ENCODE assay signal across 14 mouse cellular contexts in the genomic region with DNA sequence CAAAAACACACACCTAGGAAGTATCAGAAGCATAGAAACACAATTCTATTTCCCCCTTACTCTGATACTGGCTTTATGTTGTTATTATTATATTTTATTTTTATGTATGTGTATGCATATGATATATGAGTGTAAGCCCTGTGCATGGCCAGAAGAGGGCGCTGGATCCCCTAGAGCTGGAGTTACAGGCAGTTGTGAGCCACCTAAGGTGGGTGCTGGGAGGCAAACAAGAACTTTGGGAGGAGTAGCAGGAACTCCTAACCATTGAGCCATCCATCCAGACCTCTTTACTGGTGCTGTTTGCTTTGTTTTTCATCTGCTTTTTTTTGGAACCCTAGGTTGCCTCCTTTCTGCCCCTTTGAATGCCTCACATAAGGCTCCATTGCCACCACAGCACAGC. TPM values are rescaled to one million over a fixed set of nuclear protein-coding genes. Genes with fewer than 3 reads are reported as not detected.
A peak's percentile ranks its signal among the peaks of the same experiment; 100 is the strongest.
DNase-seq lines count a peak whose midpoint lies in the region; ATAC-seq and TF ChIP-seq lines count a peak whose summit lies in the region.
"Had no signal": no experiment of that assay in that cellular context is flagged by ENCODE, and none has a peak within 500 bp of the region (broad histone marks: within the 10 kb centered on the region; RNA-seq: fewer than 3 reads in every experiment).

No protein-coding gene starts in this region.

- TF ChIP-seq EP300 in liver, embryonic 14.5 days (IDR thresholded peaks at IDR 0.05; ENCODE audit: low read depth), result no peak
- no peak for TF ChIP-seq EP300 in stomach, postnatal 0 days (optimal IDR thresholded peaks at IDR 0.05)

- 32% methylated on average over 1 of the region's 1 CpGs for WGBS in heart, embryonic 13.5 days
- WGBS in liver, embryonic 14.5 days (ENCODE audit: insufficient replicate concordance), result 25% methylated on average over 1 of the region's 1 CpGs
- WGBS in thymus, adult 2 months, result 58% methylated on average over 1 of the region's 1 CpGs
- 32% methylated on average over 1 of the region's 1 CpGs for WGBS in stomach, postnatal 0 days
- 41% methylated on average over 1 of the region's 1 CpGs for WGBS in forebrain, embryonic 11.5 days

- H3K4me3 ChIP-seq in heart, embryonic 13.5 days, result no peak overlapping the region
- no peak overlapping the region for H3K4me3 ChIP-seq in liver, embryonic 14.5 days (ENCODE audit: insufficient read depth in 1 of 2, low read depth in 2 of 2, low read length in 2 of 2)
- no peak overlapping the region for H3K4me3 ChIP-seq in thymus, adult 2 months (ENCODE audit: control insufficient read depth, insufficient read depth, low read length)
- no peak overlapping the region for H3K4me3 ChIP-seq in stomach, postnatal 0 days (ENCODE audit: low read depth, low read length)
- no peak overlapping the region for H3K4me3 ChIP-seq in forebrain, embryonic 11.5 days (ENCODE audit: low read depth, low read length)
- H3K4me3 ChIP-seq: embryonic facial prominence, embryonic 12.5 days had no signal

- H3K27me3 ChIP-seq in heart, embryonic 13.5 days (replicated peaks), result no peaks in the 10 kb centered on the region
- no peaks in the 10 kb centered on the region for H3K27me3 ChIP-seq in liver, embryonic 14.5 days (ENCODE audit: control insufficient read depth, insufficient read depth, low read length)
- H3K27me3 ChIP-seq in thymus, adult 2 months (ENCODE audit: control insufficient read depth, insufficient read depth, low read length), result no peaks in the 10 kb centered on the region
- no peaks in the 10 kb centered on the region for H3K27me3 ChIP-seq in stomach, postnatal 0 days (ENCODE audit: control insufficient read depth, insufficient read depth, low read length)
- H3K27me3 ChIP-seq in forebrain, embryonic 11.5 days (ENCODE audit: control insufficient read depth, insufficient read depth, low read length), result no peaks in the 10 kb centered on the region
- H3K27me3 ChIP-seq: embryonic facial prominence, embryonic 12.5 days had no signal

- DNase-seq in heart, adult 8-10 months (ENCODE audit: low spot score), result no peak
- no peak for DNase-seq in liver, embryonic 14.5 days (ENCODE audit: low read depth in 3 of 3, low spot score in 3 of 3)
- no peak for DNase-seq in liver
- DNase-seq in thymus, postnatal 0 days (ENCODE audit: low spot score), result peak; percentile 11
- no peak for DNase-seq in thymus, adult 2 months
- no peak for DNase-seq in stomach, postnatal 0 days (ENCODE audit: low spot score)
- DNase-seq in forebrain, embryonic 11.5 days (ENCODE audit: low spot score), result no peak
- DNase-seq: adrenal gland, postnatal 25 days; cerebellum, adult 8-10 months; gastrocnemius, postnatal 25 days; layer of hippocampus, postnatal 36 days; right cerebral cortex, adult 18-20 months had no signal

- H3K4me1 ChIP-seq in heart, embryonic 13.5 days, result peaks cover 82% of the 10 kb centered on the region
- peaks cover 0 to 7% of the 10 kb centered on the region in 2 experiments; a peak in 1 of 4 replicates for H3K4me1 ChIP-seq in liver, embryonic 14.5 days (replicated peaks; ENCODE audit: control insufficient read depth in 2 of 2, insufficient read depth in 2 of 2, low read length in 1 of 2)
- H3K4me1 ChIP-seq in thymus, adult 2 months (replicated peaks; ENCODE audit: control insufficient read depth, insufficient read depth, low read length), result peaks cover 10% of the 10 kb centered on the region
- H3K4me1 ChIP-seq in stomach, postnatal 0 days (replicated peaks; ENCODE audit: control insufficient read depth, insufficient read depth), result peaks cover 3% of the 10 kb centered on the region; the same call in 1 of the 2 replicates
- H3K4me1 ChIP-seq in forebrain, embryonic 11.5 days (replicated peaks; ENCODE audit: control insufficient read depth, insufficient read depth, low read length), result peaks cover 2% of the 10 kb centered on the region; the same call in 1 of the 2 replicates

- TF ChIP-seq CTCF in liver, embryonic 14.5 days (IDR thresholded peaks at IDR 0.05; ENCODE audit: low read depth), result peak; percentile 57
- TF ChIP-seq CTCF in thymus, adult 2 months (IDR thresholded peaks at IDR 0.05; ENCODE audit: borderline replicate concordance, control insufficient read depth, extremely low read depth, insufficient read depth, low read length, poor library complexity), result no peak
- TF ChIP-seq CTCF in stomach, postnatal 0 days (IDR thresholded peaks at IDR 0.05; ENCODE audit: low read depth), result peak; percentile 53

- no peaks in the 10 kb centered on the region for H3K36me3 ChIP-seq in heart, embryonic 13.5 days
- H3K36me3 ChIP-seq in liver, embryonic 14.5 days (replicated peaks; ENCODE audit: control insufficient read depth, insufficient read depth, low read depth), result no peaks in the 10 kb centered on the region
- H3K36me3 ChIP-seq in thymus, adult 2 months (ENCODE audit: control insufficient read depth, insufficient read depth, low read length), result no peaks in the 10 kb centered on the region
- no peaks in the 10 kb centered on the region for H3K36me3 ChIP-seq in stomach, postnatal 0 days (ENCODE audit: control insufficient read depth, insufficient read depth, low read length)
- no peaks in the 10 kb centered on the region for H3K36me3 ChIP-seq in forebrain, embryonic 11.5 days (ENCODE audit: control insufficient read depth, insufficient read depth, low read length)
- H3K36me3 ChIP-seq: embryonic facial prominence, embryonic 12.5 days had no signal

- peak overlapping the region; percentile 55; the same call in 1 of the 2 replicates for H3K27ac ChIP-seq in heart, embryonic 13.5 days (replicated peaks)
- no peak overlapping the region for H3K27ac ChIP-seq in liver, embryonic 14.5 days
- H3K27ac ChIP-seq in thymus, adult 2 months (ENCODE audit: control insufficient read depth, insufficient read depth, low read length), result no peak overlapping the region
- H3K27ac ChIP-seq in stomach, postnatal 0 days (replicated peaks), result no peak overlapping the region
- H3K27ac ChIP-seq in forebrain, embryonic 11.5 days (ENCODE audit: low read depth, low read length), result no peak overlapping the region

- no peak for TF ChIP-seq POLR2A in thymus, adult 2 months (IDR thresholded peaks at IDR 0.05; ENCODE audit: control insufficient read depth, extremely low read depth, insufficient read depth, low read length, poor library complexity)

- H3K4me2 ChIP-seq in heart, embryonic 13.5 days, result no peak overlapping the region
- H3K4me2 ChIP-seq in liver, embryonic 14.5 days (ENCODE audit: low read depth), result no peak overlapping the region
- no peak overlapping the region for H3K4me2 ChIP-seq in stomach, postnatal 0 days (replicated peaks; ENCODE audit: low read depth)
- no peak overlapping the region for H3K4me2 ChIP-seq in forebrain, embryonic 11.5 days (ENCODE audit: low read depth, low read length, severe bottlenecking)
- H3K4me2 ChIP-seq: embryonic facial prominence, embryonic 12.5 days had no signal

- no peak for ATAC-seq in heart, embryonic 13.5 days (ENCODE audit: extremely low read depth, insufficient number of reproducible peaks, low FRiP score, low TSS enrichment)
- no peak for ATAC-seq in liver, embryonic 14.5 days (ENCODE audit: insufficient read depth)
- no peak for ATAC-seq in stomach, postnatal 0 days (ENCODE audit: low FRiP score, low TSS enrichment)
- no peak for ATAC-seq in forebrain, embryonic 11.5 days (replicated peaks; ENCODE audit: low FRiP score)

- H3K9ac ChIP-seq in heart, embryonic 13.5 days, result no peak overlapping the region
- no peak overlapping the region for H3K9ac ChIP-seq in liver, embryonic 14.5 days (replicated peaks)
- H3K9ac ChIP-seq in stomach, postnatal 0 days (ENCODE audit: low read length), result no peak overlapping the region
- no peak overlapping the region for H3K9ac ChIP-seq in forebrain, embryonic 11.5 days (ENCODE audit: low read length)
- H3K9ac ChIP-seq: embryonic facial prominence, embryonic 12.5 days had no signal

- no peaks in the 10 kb centered on the region for H3K9me3 ChIP-seq in heart, embryonic 13.5 days
- H3K9me3 ChIP-seq in liver, embryonic 14.5 days (ENCODE audit: control insufficient read depth, low read length), result no peaks in the 10 kb centered on the region
- H3K9me3 ChIP-seq in stomach, postnatal 0 days (ENCODE audit: control insufficient read depth, low read length), result no peaks in the 10 kb centered on the region
- H3K9me3 ChIP-seq in forebrain, embryonic 11.5 days (ENCODE audit: control insufficient read depth, low read length), result no peaks in the 10 kb centered on the region
- H3K9me3 ChIP-seq: embryonic facial prominence, embryonic 12.5 days had no signal

RNA-seq across cellular contexts. Expression of gene Csrp1, which starts 48.5 kb away (rescaled TPM):
- 207 and 208 TPM in 2 replicates for polyA plus RNA-seq in heart, embryonic 13.5 days (2015; fragmentation: Nextera tagmentation; extraction: Ambion mirVana)
- 10 to 100 TPM; 36.0 to 45.8 (median 40.9) TPM for total RNA-seq in heart, adult 8-10 months (2022)
- 35.7 and 38.2 TPM in 2 replicates for polyA plus RNA-seq in liver, embryonic 14.5 days (2012; rRNA removed)
- polyA plus RNA-seq in liver, embryonic 14.5 days (2014; fragmentation: Nextera tagmentation; extraction: Ambion mirVana), result 33.8 and 34.7 TPM in 2 replicates
- polyA plus RNA-seq in thymus, postnatal 0 days (2015; fragmentation: Nextera tagmentation; extraction: Ambion mirVana), result 162 and 178 TPM in 2 replicates
- polyA plus RNA-seq in thymus, adult 2 months (2012; rRNA removed), result 333 and 390 TPM in 2 replicates
- polyA plus RNA-seq in stomach, postnatal 0 days (2015; fragmentation: Nextera tagmentation; extraction: Ambion mirVana), result 418 and 496 TPM in 2 replicates
- polyA plus RNA-seq in forebrain, embryonic 11.5 days (2014; fragmentation: Nextera tagmentation; extraction: Ambion mirVana), result 37.1 and 39.1 TPM in 2 replicates
